Mouse (Mus musculus): ENCODE results near the gene Ttc19.

DNA sequence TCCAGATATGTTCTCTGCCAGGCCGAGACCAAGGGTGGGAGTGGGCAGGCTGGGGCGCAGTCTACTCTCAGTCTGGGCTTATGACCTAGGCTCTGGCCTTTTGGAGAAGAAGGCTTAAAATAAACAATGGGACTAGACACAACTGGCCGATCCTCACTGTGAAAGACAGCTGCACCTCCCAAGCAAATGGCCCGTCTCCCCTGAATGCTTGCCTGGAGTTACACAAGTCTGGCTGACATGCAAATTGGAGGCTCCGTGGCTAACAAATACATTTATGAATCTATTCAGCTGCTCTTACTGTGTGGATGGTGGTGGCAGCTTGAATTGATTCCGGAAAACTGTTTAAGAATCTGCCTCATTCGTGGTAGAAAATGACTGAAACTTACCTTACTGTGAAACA lies 15.6 kb upstream of the Ttc19 start:
- no peak for TF ChIP-seq CTCF (IDR thresholded peaks at IDR 0.05; ENCODE audit: low read depth, low read length)
- no peak for TF ChIP-seq POLR2A (IDR thresholded peaks at IDR 0.05; ENCODE audit: extremely low read depth, insufficient read depth, low read length)

All from liver, adult 2 months (tissue).